Mouse (Mus musculus) left cerebral cortex, postnatal 36 days (tissue): ENCODE measurements at regions not wholly inside any gene's neighbourhood (a gene's known extent, or its start where the extent isn't known, plus 50 kb on each side); places are given as distances from the start of the nearest gene placed in this dataset.

Experiments used
- DNase-seq, 2 experiments: peaks; one replicate each; pipeline ENCODE4 v3.0.0; 2021 to 2022; ENCODE audit warnings: low spot score in 2 of 2, mixed read lengths in 1 of 2
- intact Hi-C: fragments of 180-260 bp; cut with DNase I; formaldehyde crosslinking; loops from one replicate; pipeline ENCODE4 v1.15.1; 2025

- peak; percentile 30 to 45 for DNase-seq
- intact Hi-C loops = no loop called here
Observed at GRCm38 (mm10) chr14:91889141-91889631, 2001.3 kb downstream of the Pcdh9 start.

- no peak for DNase-seq
- intact Hi-C loops = no loop called here
Observed at GRCm38 (mm10) chr14:91865935-91866664, 2024.4 kb downstream of the Pcdh9 start.

- intact Hi-C loops = no loop called here
Observed at GRCm38 (mm10) chr14:91852258-91852657, 2038.2 kb downstream of the Pcdh9 start.

More at GRCm38 (mm10) chr14:91852258-91852657, 2038.2 kb downstream of the Pcdh9 start:
- DNase-seq = no peak
